Mouse (Mus musculus) bone marrow, adult 2 months (tissue): ENCODE data around the gene Tsfm.

ENCODE experiments used
- CTCF ChIP-seq: fragments of 200-500 bp; IDR thresholded peaks from 2 replicates; pipeline ENCODE4 v1.5.1; 2011; ENCODE audit warnings: low read length, control low read depth; ENCODE audit not compliant: control insufficient read depth, insufficient read depth
- POLR2A ChIP-seq: fragments of 200-500 bp; IDR thresholded peaks from 2 replicates; pipeline ENCODE4 v1.6.1; 2011; ENCODE audit warnings: low read depth, mild to moderate bottlenecking, control low read depth, low read length, borderline replicate concordance; ENCODE audit not compliant: control insufficient read depth

DNA sequence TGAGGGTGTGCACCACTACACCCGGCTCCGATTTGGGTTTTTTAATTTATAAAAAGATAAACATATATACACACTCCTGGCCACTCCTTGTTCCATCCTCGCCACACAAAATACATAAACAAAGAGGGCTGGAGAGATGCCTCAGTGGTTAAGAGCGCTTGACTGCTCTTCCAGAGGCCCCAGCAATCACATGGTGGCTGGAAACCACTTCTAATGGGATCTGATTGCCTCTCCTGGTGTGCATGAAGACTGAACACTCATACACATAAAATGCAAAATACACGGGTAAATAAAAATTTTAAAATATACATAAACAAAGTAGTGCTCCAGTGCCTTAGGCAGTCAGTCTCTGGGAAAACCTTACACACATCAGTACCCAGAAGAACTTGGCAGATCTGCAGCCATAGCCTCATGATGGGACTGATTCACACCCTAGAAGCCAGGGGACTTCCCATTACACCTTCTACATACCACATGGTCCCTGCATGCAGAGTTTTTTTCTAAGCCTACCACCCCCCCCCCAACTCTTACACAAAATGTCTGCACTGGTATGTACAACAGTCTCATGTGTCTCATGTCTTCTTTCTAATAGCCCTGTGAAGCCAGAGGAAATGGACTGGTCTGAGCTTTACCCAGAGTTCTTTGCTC is 12.0 kb upstream of the Tsfm start:
- TF ChIP-seq CTCF (no peak), POLR2A (no peak)
